Mouse (Mus musculus) ES-Bruce4 (cell line): ENCODE measurements around the gene Rad50.

ENCODE experiments used
- CTCF ChIP-seq: IDR thresholded peaks from one replicate; pipeline ENCODE4 v1.8.1; 2011; ENCODE audit warnings: low read depth, low read length
- POLR2A ChIP-seq: IDR thresholded peaks from one replicate; pipeline ENCODE4 v1.8.1; 2011; ENCODE audit warnings: low read length; ENCODE audit not compliant: insufficient read depth

DNA sequence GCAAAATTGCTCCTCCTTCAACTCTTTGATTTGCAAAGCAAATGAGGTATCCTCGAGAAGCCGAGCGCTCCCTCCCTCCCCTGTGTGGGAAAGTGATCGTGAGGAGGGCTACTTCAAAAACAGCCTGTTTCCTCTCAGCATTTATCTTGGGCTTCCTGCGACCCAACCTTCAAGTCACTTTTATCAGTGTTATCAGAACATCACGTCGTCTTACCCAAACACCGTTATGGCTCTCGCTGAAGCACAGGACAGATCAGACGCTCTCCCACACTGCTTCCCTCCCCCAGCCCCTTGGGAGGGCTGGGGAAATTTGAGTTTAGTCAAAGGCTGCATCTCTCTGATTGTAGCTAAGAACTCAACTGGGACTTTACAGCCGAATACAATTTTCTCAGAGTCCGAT lies 101.5 kb downstream of the Rad50 start:
- no peak for TF ChIP-seq CTCF
- TF ChIP-seq POLR2A = no peak
